Mouse (Mus musculus): ENCODE measurements at regions not wholly inside any gene's neighbourhood (a gene's known extent, or its start where the extent isn't known, plus 50 kb on each side); places are given as distances from the start of the nearest gene placed in this dataset.
A peak's percentile ranks its signal among the peaks of the same experiment; 100 is the strongest.

- intact Hi-C loops (cut with DNase I): no loop called here
Observed at GRCm38 (mm10) chr3:29764021-29764420, 682.2 kb downstream of the Egfem1 start.

GRCm38 (mm10) chr3:29757821-29758494 is 676.1 kb downstream of the Egfem1 start:
- DNase-seq (ENCODE audit: extremely low spot score in 1 of 2, low spot score in 2 of 2): peak; percentile 5 to 52
- intact Hi-C loops (cut with DNase I): no loop called here

More at GRCm38 (mm10) chr3:29764021-29764420, 682.2 kb downstream of the Egfem1 start:
- no peak for DNase-seq (ENCODE audit: extremely low spot score in 1 of 2, low spot score in 2 of 2)
